Mouse (Mus musculus) megakaryocyte, embryonic 14.5 days (primary cell): ENCODE measurements around the gene Cyp39a1. TPM values are rescaled to one million over a fixed set of nuclear protein-coding genes. Genes with fewer than 3 reads are reported as not detected.

Experiments used
- H3K27me3 ChIP-seq: replicated peaks from 2 replicates; pipeline ENCODE3; 2012; ENCODE audit warnings: inconsistent platforms
- H3K36me3 ChIP-seq: replicated peaks from 2 replicates; pipeline ENCODE3; 2012; ENCODE audit warnings: low read length, inconsistent platforms, mixed read lengths
- H3K4me1 ChIP-seq: 2 replicates; pipeline ENCODE4 v1.6.1; 2012; ENCODE audit warnings: inconsistent platforms
- H3K4me3 ChIP-seq: replicated peaks from 2 replicates; pipeline ENCODE3; 2012; ENCODE audit warnings: moderate library complexity, mild to moderate bottlenecking, inconsistent platforms
- H3K9me3 ChIP-seq: 2 replicates; pipeline ENCODE4 v1.6.1; 2012; ENCODE audit warnings: inconsistent platforms
- FLI1 ChIP-seq: IDR thresholded peaks from 2 replicates; pipeline ENCODE4 v1.6.1; 2012; ENCODE audit warnings: low read length, inconsistent platforms, mixed read lengths
- GATA1 ChIP-seq: IDR thresholded peaks from 3 replicates; pipeline ENCODE4 v1.6.1; 2012; ENCODE audit warnings: mixed read lengths, low read length, inconsistent platforms, borderline replicate concordance
- polyA plus RNA-seq: library from polyadenylated mRNA; stranded (reverse); fragments of >175 nt; gene quantifications from 2 replicates; pipeline ENCODE4 v1.2.3, GENCODE M21; 2012; ENCODE audit warnings: low replicate concordance; ENCODE audit not compliant: insufficient read depth

The Cyp39a1 gene
- polyA plus RNA-seq, 1 experiment, result not detected

- H3K36me3 ChIP-seq, result no peaks in the 10 kb centered on the region
- no peaks in the 10 kb centered on the region for H3K9me3 ChIP-seq
- no peaks in the 10 kb centered on the region for H3K4me1 ChIP-seq
- no peaks in the 10 kb centered on the region for H3K27me3 ChIP-seq
- TF ChIP-seq GATA1, result no peak
- no peak for TF ChIP-seq FLI1
- H3K4me3 ChIP-seq, result no peak overlapping the region
Observed at GRCm38 (mm10) chr17:43676241-43676640, 9.0 kb downstream of the Cyp39a1 start.

GRCm38 (mm10) chr17:43677317-43677716, 10.1 kb downstream of the Cyp39a1 start:
- no peak overlapping the region for H3K4me3 ChIP-seq
- H3K36me3 ChIP-seq, result no peaks in the 10 kb centered on the region
- no peaks in the 10 kb centered on the region for H3K4me1 ChIP-seq
- no peaks in the 10 kb centered on the region for H3K27me3 ChIP-seq
- TF ChIP-seq FLI1 (no peak), GATA1 (no peak)
- H3K9me3 ChIP-seq, result no peaks in the 10 kb centered on the region

GRCm38 (mm10) chr17:43684086-43684485, 16.9 kb downstream of the Cyp39a1 start:
- H3K27me3 ChIP-seq, result no peaks in the 10 kb centered on the region
- no peak overlapping the region for H3K4me3 ChIP-seq
- no peaks in the 10 kb centered on the region for H3K4me1 ChIP-seq
- H3K9me3 ChIP-seq, result no peaks in the 10 kb centered on the region
- no peaks in the 10 kb centered on the region for H3K36me3 ChIP-seq
- TF ChIP-seq FLI1, result no peak
- no peak for TF ChIP-seq GATA1

- Histone ChIP-seq H3K4me3 (no peak overlapping the region), H3K9me3 (peaks cover 2% of the 10 kb centered on the region; the same call in 1 of the 2 replicates), H3K4me1 (no peaks in the 10 kb centered on the region), H3K27me3 (no peaks in the 10 kb centered on the region), H3K36me3 (no peaks in the 10 kb centered on the region)
- TF ChIP-seq GATA1, result no peak
- TF ChIP-seq FLI1, result no peak
Observed at GRCm38 (mm10) chr17:43684638-43685037, 17.4 kb downstream of the Cyp39a1 start.

GRCm38 (mm10) chr17:43689591-43689990, 22.4 kb downstream of the Cyp39a1 start:
- H3K27me3 ChIP-seq, result no peaks in the 10 kb centered on the region
- peaks cover 11% of the 10 kb centered on the region for H3K9me3 ChIP-seq
- no peaks in the 10 kb centered on the region for H3K36me3 ChIP-seq
- TF ChIP-seq GATA1 (no peak), FLI1 (no peak)
- H3K4me1 ChIP-seq, result no peaks in the 10 kb centered on the region
- H3K4me3 ChIP-seq, result no peak overlapping the region

DNA sequence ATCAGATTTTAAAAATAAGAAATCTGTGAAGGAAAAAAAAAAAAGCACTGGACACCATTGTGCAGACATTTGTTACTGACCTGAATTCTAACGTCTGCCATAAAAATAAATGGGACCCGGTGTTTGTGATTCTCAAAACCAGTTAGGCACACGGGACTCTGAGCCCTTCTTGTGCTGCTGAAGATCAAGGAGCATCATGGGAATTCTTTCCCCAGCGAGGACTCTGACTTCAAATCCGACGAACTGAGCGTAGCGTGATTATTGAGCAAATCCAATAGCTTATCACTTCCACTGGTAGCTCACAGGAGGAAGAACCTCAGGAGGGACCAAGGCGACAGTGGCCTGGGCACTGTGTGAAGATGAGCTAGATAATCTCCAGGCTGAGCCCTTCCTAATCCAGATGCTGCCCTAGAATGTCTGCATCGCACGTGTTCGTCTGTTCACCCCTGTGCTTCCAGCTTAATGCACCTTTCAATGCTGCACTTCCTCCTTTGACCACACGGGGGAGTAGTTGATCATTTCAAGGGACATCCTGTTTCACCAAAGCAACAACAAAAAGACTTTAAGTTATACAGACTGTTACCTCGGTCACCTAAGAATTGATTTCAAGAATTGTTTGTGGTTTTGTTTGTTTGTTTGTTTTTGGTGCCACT, 31.9 kb downstream of the Cyp39a1 start:
- Histone ChIP-seq H3K36me3 (no peaks in the 10 kb centered on the region), H3K27me3 (no peaks in the 10 kb centered on the region), H3K4me1 (peaks cover 8% of the 10 kb centered on the region; the same call in 1 of the 2 replicates), H3K9me3 (peaks cover 6% of the 10 kb centered on the region), H3K4me3 (no peak overlapping the region)
- no peak for TF ChIP-seq GATA1
- no peak for TF ChIP-seq FLI1

DNA sequence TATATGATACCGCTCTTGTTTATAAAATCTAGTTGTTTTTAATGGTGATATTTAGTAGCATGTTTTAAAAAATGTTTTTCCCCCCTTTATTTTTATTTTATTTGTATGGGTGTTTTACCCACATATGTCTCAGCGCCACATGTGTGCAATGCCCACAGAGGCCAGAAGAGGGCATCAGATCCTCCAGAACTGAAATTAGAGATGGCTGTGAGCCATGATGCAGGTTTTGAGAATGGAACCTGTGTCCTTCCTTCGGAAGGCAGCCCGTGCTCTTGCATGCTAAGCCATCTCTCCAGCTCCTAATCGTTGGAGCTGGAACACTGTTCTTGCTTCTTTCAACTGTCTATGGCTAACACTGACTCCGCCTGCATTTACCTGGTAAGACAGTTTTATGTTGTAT, 33.8 kb downstream of the Cyp39a1 start:
- Histone ChIP-seq H3K36me3 (no peaks in the 10 kb centered on the region), H3K9me3 (no peaks in the 10 kb centered on the region), H3K27me3 (no peaks in the 10 kb centered on the region), H3K4me1 (peaks cover 8% of the 10 kb centered on the region; the same call in 1 of the 2 replicates), H3K4me3 (no peak overlapping the region)
- TF ChIP-seq FLI1 (no peak), GATA1 (no peak)

DNA sequence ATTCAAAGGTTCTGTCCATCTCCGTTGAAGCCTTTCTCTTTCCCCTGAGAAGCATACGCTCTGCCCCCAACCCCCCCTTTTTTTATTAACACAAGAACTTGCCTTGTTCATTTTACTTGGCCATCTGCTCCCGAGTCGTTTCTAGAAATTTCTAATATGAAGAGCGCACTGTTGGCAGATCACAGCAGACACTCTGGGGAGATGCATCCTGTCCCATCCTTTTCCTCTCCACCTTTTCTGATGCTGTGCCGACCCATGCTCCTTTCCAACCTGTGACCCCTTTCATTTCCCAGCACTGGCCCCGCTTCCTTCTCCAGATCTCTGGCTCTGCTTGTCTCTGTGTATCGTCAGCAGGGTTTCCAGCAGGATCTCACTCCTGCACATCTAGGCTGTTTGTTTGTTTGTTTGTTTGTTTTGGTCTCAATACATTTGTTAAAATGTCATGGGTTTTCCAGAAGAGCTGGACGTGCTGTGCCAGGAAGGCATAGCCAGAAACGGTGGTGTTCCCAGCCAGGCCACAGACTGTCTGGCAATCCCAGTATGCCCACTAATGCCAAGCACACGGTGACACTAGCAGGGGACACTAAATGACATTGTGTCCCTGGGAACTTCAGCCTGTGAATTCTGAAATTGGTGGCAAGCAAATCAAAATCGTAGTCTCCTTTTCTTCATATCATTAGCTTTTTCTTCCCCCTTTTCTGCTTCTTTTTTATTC, 37.1 kb downstream of the Cyp39a1 start:
- H3K9me3 ChIP-seq, result 0 out of 2 replicates have a peak, but pooled peaks cover 5% of the 10 kb centered on the region
- H3K27me3 ChIP-seq, result no peaks in the 10 kb centered on the region
- H3K36me3 ChIP-seq, result no peaks in the 10 kb centered on the region
- no peak overlapping the region for H3K4me3 ChIP-seq
- TF ChIP-seq GATA1 (no peak), FLI1 (no peak)
- H3K4me1 ChIP-seq, result no peaks in the 10 kb centered on the region; the same call in 1 of the 2 replicates

- Histone ChIP-seq H3K4me1 (no peaks in the 10 kb centered on the region), H3K27me3 (no peaks in the 10 kb centered on the region), H3K36me3 (no peaks in the 10 kb centered on the region), H3K4me3 (no peak overlapping the region), H3K9me3 (0 out of 2 replicates have a peak, but pooled peaks cover 5% of the 10 kb centered on the region)
- TF ChIP-seq FLI1, result no peak
- no peak for TF ChIP-seq GATA1
Observed at GRCm38 (mm10) chr17:43706749-43707148, 39.5 kb downstream of the Cyp39a1 start.

DNA sequence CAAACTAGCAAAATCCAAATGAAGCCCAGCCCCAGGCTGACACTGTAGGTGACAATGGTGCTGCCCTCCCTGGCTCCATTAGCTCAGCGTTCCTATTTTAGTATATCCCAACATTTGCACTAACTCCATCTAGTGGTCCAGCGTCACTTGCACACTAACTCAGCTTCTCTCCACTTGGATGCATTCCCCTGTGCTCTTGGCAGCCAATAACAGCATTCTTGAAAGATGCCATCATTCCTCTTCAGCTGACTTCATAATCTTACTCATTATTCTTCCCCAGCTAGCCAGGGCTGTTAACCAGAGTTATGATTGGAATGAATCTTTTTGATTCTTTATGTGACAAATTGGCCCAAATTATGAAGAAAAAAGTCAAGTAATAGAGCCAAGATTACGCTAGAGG, 40.0 kb downstream of the Cyp39a1 start:
- Histone ChIP-seq H3K36me3 (no peaks in the 10 kb centered on the region), H3K27me3 (no peaks in the 10 kb centered on the region), H3K4me3 (no peak overlapping the region), H3K9me3 (0 out of 2 replicates have a peak, but pooled peaks cover 5% of the 10 kb centered on the region), H3K4me1 (no peaks in the 10 kb centered on the region)
- TF ChIP-seq GATA1, result no peak
- TF ChIP-seq FLI1, result no peak
